Mouse (Mus musculus) telencephalon, adult 2 months (tissue): ENCODE data around the gene Btbd35f28.
"Not testable (repeated sequence)": the region's sequence is repeated elsewhere in the genome, so short reads cannot be mapped to it uniquely, and the experiment has no call there.

Experiments
- DNase-seq: peaks from one replicate; pipeline ENCODE4 v3.0.0-alpha.2; 2011; ENCODE audit warnings: low read depth, low spot score

Gene Btbd35f28

DNA sequence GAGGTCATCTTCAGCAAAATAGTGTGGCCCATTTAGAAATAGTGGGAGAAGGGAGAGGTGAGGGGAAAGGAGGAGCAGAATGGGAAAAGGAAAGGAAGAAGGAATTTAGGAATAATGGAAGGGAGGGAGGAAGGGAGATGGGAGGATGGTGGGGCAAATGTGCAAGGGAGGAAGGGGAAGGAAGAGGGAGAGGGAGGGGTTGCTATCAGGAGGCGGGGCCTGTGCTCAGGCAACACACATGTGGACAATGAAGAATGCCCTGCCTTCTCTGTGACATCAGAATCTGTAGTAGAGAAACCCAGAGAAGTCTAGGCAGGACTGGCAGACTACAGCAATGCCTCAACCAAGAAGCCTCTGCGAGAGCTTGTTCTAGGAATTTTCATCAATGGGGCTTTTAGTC, at the start of gene Btbd35f28:
Btbd35f28 (plus strand) TSS at position 301 of the 400 bp plus-strand sequence.
- not testable (repeated sequence) for DNase-seq
